Mouse (Mus musculus) brain, embryonic 14.5 days (tissue): ENCODE measurements around the gene Smarcal1.

ENCODE experiments used
- CTCF ChIP-seq: fragments of 200-500 bp; IDR thresholded peaks from 2 replicates; pipeline ENCODE4 v1.5.1; 2012; ENCODE audit warnings: inconsistent platforms, mild to moderate bottlenecking, moderate library complexity, borderline replicate concordance; ENCODE audit not compliant: insufficient read depth, insufficient read length; ENCODE audit errors: extremely low read depth
- POLR2A ChIP-seq: fragments of 200-500 bp; IDR thresholded peaks from 2 replicates; pipeline ENCODE4 v1.6.1; 2012; ENCODE audit warnings: mild to moderate bottlenecking, inconsistent platforms, borderline replicate concordance; ENCODE audit not compliant: poor library complexity, insufficient read depth, insufficient read length, severe bottlenecking; ENCODE audit errors: extremely low read depth

- TF ChIP-seq POLR2A (no peak), CTCF (no peak)
These were observed 18.6 kb upstream of the Smarcal1 start for GRCm38 (mm10) chr1:72564334-72564962.
